Mouse (Mus musculus): ENCODE measurements around the gene Klhl2. TPM values are rescaled to one million over a fixed set of nuclear protein-coding genes. Genes with fewer than 3 reads are reported as not detected.

The Klhl2 gene
- total and polyA plus RNA-seq, 2 experiments from 2014 or later: 31.4 to 44.8 TPM

DNA sequence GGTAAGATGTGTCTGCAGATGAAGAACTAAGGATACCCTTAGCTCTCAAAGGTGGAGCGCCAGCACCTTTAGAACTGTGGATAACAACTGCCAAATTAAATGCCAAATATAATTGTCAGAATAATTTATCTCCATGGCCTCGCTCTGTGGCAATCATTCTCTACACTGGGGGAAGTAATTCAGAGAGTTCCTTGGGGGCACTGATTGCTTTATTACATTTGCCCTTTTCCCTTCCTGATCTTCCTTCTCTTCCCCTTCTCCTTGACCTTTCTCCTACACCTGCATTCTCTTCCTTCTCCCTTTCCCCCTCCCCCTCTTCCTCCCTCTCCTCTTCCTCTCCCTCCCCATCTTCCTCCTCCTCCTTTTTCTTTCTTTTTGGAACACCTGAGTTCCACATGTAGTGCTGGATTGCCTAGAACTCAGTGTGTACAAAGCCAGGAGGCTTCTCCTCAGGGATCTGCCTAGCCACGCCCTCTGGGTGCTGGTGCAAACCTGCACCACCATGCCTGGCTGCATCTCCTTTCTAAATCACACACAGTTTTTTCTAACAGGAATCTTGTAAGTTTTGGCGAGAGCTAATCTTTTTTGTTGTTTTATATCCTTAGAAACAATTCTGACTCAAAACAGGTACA is 58.5 kb downstream of the Klhl2 start:
- TF ChIP-seq CTCF (IDR thresholded peaks at IDR 0.05): no peak
- DNase-seq (ENCODE audit: low spot score): no peak
- WGBS: 89% methylated on average over 4 of the region's 4 CpGs
- Histone ChIP-seq H3K27ac (ENCODE audit: low read depth, low read length) (no peak overlapping the region), H3K4me3 (ENCODE audit: low read depth, low read length) (no peak overlapping the region), H3K9ac (replicated peaks; ENCODE audit: low read length, poor library complexity, severe bottlenecking) (no peak overlapping the region), H3K9me3 (ENCODE audit: low read length) (no peaks in the 10 kb centered on the region), H3K27me3 (ENCODE audit: insufficient read depth, low read length) (no peaks in the 10 kb centered on the region), H3K4me1 (ENCODE audit: insufficient read depth, low read length) (no peaks in the 10 kb centered on the region), H3K4me2 (ENCODE audit: low read depth, low read length, poor library complexity, severe bottlenecking) (no peak overlapping the region), H3K36me3 (ENCODE audit: insufficient read depth, low read length) (no peaks in the 10 kb centered on the region)
- no peak for ATAC-seq (ENCODE audit: low FRiP score)

DNA sequence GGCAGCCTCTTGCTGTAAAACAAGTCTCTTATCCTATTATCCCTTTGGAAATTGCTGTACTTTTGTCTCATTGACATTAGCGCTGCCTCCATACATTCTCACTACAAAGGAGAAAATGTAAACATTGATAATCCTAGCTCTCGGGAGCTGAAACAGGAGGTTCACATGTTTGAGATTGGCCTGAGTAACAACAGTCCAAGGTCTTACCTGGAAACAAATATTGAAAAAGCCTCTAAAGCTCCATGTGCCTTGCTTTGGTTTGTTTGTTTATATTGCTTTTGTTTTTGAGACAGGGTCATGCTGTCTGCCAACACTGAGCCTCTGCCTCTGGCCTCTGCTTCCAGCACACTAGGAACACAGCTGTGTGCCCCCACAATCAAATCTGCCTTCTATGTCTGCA is 59.4 kb downstream of the Klhl2 start:
- H3K9me3 ChIP-seq (ENCODE audit: low read length): no peaks in the 10 kb centered on the region
- no peak for TF ChIP-seq CTCF (IDR thresholded peaks at IDR 0.05)
- no peak overlapping the region for H3K4me3 ChIP-seq (ENCODE audit: low read depth, low read length)
- ATAC-seq (ENCODE audit: low FRiP score) (no peak), DNase-seq (ENCODE audit: low spot score) (no peak)
- no peaks in the 10 kb centered on the region for H3K36me3 ChIP-seq (ENCODE audit: insufficient read depth, low read length)
- WGBS: 56% methylated on average over 2 of the region's 2 CpGs
- H3K4me2 ChIP-seq (ENCODE audit: low read depth, low read length, poor library complexity, severe bottlenecking): no peak overlapping the region
- H3K27ac ChIP-seq (ENCODE audit: low read depth, low read length): no peak overlapping the region
- H3K4me1 ChIP-seq (ENCODE audit: insufficient read depth, low read length): no peaks in the 10 kb centered on the region
- H3K9ac ChIP-seq (replicated peaks; ENCODE audit: low read length, poor library complexity, severe bottlenecking): no peak overlapping the region
- H3K27me3 ChIP-seq (ENCODE audit: insufficient read depth, low read length): no peaks in the 10 kb centered on the region

DNA sequence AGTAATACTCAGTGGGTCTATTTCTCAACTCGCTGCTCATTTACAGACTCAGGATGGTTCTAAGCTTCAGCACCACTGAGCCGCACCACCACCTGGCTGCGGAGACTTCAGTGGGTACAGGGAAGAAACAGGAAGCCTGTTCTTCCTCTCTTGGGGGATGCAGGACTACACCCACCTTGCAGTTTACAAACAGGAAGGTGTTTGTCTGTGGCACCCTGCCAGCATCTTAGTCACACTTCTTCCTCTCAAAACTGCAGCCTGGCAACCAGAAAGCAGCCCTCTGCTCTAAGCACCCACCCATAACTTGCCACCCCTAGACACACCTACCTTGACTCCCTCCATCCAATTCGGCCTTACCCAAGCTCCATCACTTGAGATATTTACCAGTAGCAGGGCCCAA is 61.1 kb downstream of the Klhl2 start:
- no peak for TF ChIP-seq CTCF (IDR thresholded peaks at IDR 0.05)
- Histone ChIP-seq H3K36me3 (ENCODE audit: insufficient read depth, low read length) (no peaks in the 10 kb centered on the region), H3K4me2 (ENCODE audit: low read depth, low read length, poor library complexity, severe bottlenecking) (no peak overlapping the region), H3K27ac (ENCODE audit: low read depth, low read length) (no peak overlapping the region), H3K9me3 (ENCODE audit: low read length) (no peaks in the 10 kb centered on the region), H3K4me1 (ENCODE audit: insufficient read depth, low read length) (no peaks in the 10 kb centered on the region), H3K27me3 (ENCODE audit: insufficient read depth, low read length) (no peaks in the 10 kb centered on the region), H3K4me3 (ENCODE audit: low read depth, low read length) (no peak overlapping the region), H3K9ac (replicated peaks; ENCODE audit: low read length, poor library complexity, severe bottlenecking) (no peak overlapping the region)
- DNase-seq (ENCODE audit: low spot score): no peak
- WGBS: 95% methylated on average over 4 of the region's 4 CpGs
- ATAC-seq (ENCODE audit: low FRiP score): no peak

DNA sequence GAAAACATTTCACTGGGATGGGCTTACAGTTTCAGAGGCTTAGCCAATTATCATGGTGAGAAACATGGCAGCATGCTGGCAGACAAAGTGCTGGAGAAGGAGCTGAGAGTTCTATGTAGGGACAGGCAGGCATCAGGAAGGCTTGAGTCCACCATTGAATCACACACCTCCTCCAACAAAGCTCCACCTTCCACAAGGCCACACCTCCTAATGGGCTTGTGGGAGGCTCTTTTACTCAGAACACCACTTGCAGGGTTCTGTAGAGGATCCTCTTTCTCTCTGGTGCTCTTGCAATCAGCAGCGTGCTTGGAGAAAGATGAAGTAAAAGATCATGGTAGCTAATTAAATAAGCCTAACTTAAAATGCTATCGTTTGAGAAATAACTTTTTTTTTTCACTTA is 63.0 kb downstream of the Klhl2 start:
- H3K9ac ChIP-seq (replicated peaks; ENCODE audit: low read length, poor library complexity, severe bottlenecking): no peak overlapping the region
- no peak overlapping the region for H3K27ac ChIP-seq (ENCODE audit: low read depth, low read length)
- 85% methylated on average over 2 of the region's 2 CpGs for WGBS
- H3K36me3 ChIP-seq (ENCODE audit: insufficient read depth, low read length): no peaks in the 10 kb centered on the region
- no peaks in the 10 kb centered on the region for H3K27me3 ChIP-seq (ENCODE audit: insufficient read depth, low read length)
- TF ChIP-seq CTCF (IDR thresholded peaks at IDR 0.05): no peak
- H3K4me1 ChIP-seq (ENCODE audit: insufficient read depth, low read length): no peaks in the 10 kb centered on the region
- no peak overlapping the region for H3K4me2 ChIP-seq (ENCODE audit: low read depth, low read length, poor library complexity, severe bottlenecking)
- DNase-seq (ENCODE audit: low spot score): no peak
- H3K9me3 ChIP-seq (ENCODE audit: low read length): no peaks in the 10 kb centered on the region
- no peak for ATAC-seq (ENCODE audit: low FRiP score)
- H3K4me3 ChIP-seq (ENCODE audit: low read depth, low read length): no peak overlapping the region

DNA sequence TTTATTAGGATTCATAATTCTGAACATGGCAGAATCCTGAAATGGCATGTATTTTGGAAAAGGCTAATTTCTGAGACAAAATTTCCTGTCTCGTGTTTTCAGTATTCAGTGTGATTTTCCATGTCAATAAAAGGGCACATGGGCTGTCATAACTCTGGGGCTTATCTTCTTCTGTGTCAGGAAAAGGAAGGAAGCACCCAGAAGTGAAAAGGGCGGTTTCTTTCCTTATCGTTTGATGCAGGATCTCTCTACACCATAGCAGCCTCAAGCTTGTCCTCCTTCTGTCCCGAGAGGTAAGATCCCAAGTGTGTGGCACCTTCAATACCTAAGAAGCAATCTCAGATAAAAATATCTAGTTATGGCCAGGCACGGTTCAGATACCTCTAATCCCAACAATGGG is 65.6 kb downstream of the Klhl2 start:
- H3K9ac ChIP-seq (replicated peaks; ENCODE audit: low read length, poor library complexity, severe bottlenecking): no peak overlapping the region
- H3K4me3 ChIP-seq (ENCODE audit: low read depth, low read length): no peak overlapping the region
- WGBS: 88% methylated on average over 5 of the region's 5 CpGs
- no peak overlapping the region for H3K27ac ChIP-seq (ENCODE audit: low read depth, low read length)
- no peak for TF ChIP-seq CTCF (IDR thresholded peaks at IDR 0.05)
- DNase-seq (ENCODE audit: low spot score) (no peak), ATAC-seq (ENCODE audit: low FRiP score) (no peak)
- no peaks in the 10 kb centered on the region for H3K4me1 ChIP-seq (ENCODE audit: insufficient read depth, low read length)
- no peaks in the 10 kb centered on the region for H3K36me3 ChIP-seq (ENCODE audit: insufficient read depth, low read length)
- no peak overlapping the region for H3K4me2 ChIP-seq (ENCODE audit: low read depth, low read length, poor library complexity, severe bottlenecking)
- H3K27me3 ChIP-seq (ENCODE audit: insufficient read depth, low read length): no peaks in the 10 kb centered on the region
- no peaks in the 10 kb centered on the region for H3K9me3 ChIP-seq (ENCODE audit: low read length)

DNA sequence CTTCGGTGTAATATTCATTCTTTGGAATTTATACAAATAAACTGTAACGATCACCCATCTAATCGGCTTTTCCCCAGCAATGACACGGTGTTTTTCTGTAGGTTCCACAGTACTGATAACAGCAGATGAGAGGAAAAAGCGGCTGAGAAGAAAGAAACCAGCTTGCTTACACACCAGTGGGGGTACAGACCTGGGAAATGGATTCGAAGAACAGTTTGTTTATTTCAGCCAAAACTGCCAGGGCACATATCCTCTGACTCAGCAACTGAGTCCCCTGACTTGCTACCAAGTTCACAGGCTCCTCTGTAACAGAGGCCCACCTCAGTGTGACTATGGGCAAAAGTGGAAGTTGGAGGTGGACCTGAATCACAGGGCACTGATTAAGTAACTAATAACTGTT is 67.9 kb downstream of the Klhl2 start:
- DNase-seq (ENCODE audit: low spot score) (no peak), ATAC-seq (ENCODE audit: low FRiP score) (no peak)
- Histone ChIP-seq H3K27ac (ENCODE audit: low read depth, low read length) (no peak overlapping the region), H3K36me3 (ENCODE audit: insufficient read depth, low read length) (no peaks in the 10 kb centered on the region), H3K4me1 (ENCODE audit: insufficient read depth, low read length) (no peaks in the 10 kb centered on the region), H3K9ac (replicated peaks; ENCODE audit: low read length, poor library complexity, severe bottlenecking) (no peak overlapping the region), H3K4me3 (ENCODE audit: low read depth, low read length) (no peak overlapping the region), H3K27me3 (ENCODE audit: insufficient read depth, low read length) (no peaks in the 10 kb centered on the region), H3K4me2 (ENCODE audit: low read depth, low read length, poor library complexity, severe bottlenecking) (no peak overlapping the region), H3K9me3 (ENCODE audit: low read length) (no peaks in the 10 kb centered on the region)
- WGBS: 78% methylated on average over 6 of the region's 6 CpGs
- no peak for TF ChIP-seq CTCF (IDR thresholded peaks at IDR 0.05)

Data from midbrain, postnatal 0 days (tissue).